Mouse (Mus musculus) heart, adult 11 months (tissue): ENCODE results near the gene Nmrk1.

Source experiments
- DNase-seq: peaks from one replicate; pipeline ENCODE4 v3.0.0; 2022

The Nmrk1 gene

DNA sequence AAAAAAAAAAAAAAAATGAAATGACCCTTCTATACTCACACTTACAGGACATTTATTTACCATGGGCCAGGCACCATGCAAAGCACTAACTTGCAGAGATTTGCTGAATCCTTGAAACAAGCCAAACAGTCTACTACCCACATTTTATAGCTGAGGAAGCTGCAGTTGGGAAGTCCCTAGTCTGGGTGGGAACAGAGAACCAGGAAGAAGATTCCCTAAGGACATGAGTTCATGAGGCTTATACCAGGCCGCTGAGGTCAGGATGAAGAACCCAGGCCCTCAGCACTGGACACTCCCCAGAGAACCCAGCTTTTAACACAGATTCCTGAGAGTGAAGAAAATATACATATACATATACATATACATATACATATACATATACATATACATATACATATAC is 14.2 kb upstream of the Nmrk1 start:
- peak; percentile 92 for DNase-seq

DNA sequence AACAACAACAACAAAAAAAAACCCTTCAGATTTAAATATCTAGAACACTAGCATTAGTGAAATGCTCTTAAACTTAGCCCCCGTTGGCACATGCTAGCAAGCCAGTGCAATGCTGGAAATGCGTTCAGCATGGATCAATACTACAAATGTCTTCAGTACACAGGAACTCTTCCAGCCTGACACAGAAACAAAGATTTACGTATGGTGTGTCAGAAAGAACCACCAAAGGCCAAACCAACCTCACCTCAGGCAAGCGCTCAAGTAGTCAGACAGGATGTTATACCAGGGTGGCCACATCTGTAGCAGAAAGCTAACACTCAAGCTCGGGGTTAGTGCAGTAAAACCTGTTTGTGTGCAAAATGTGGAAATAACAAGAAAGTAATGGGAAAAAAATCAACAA is 12.7 kb upstream of the Nmrk1 start:
- DNase-seq, result no peak

DNA sequence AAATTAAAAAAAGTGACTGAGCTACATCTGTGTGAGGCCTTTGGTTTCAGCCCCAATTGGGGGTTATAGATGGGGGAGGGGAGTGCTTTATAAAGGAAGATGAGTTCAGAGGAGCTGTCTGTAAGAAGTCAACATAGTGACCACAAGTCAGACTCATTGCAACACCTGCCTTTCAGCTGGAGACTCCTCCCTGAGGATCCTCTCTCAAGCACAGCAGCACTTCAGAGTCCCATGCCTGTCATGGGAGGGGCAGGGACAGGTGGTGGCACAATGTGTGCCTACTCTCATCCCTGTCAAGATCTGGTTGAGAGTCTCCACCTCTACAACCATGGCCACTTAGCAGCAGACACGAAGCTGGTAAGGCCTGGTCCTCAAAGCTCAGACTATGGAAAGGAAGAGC is 12.1 kb upstream of the Nmrk1 start:
- DNase-seq, result no peak

- no peak for DNase-seq
Observed at GRCm38 (mm10) chr19:18623894-18624293, 7.9 kb upstream of the Nmrk1 start.

- no peak for DNase-seq
Observed at GRCm38 (mm10) chr19:18629589-18629988, 2.2 kb upstream of the Nmrk1 start.

- DNase-seq, result peak; percentile 93
Observed at GRCm38 (mm10) chr19:18630221-18631119, 1.3 kb upstream of the Nmrk1 start.

DNA sequence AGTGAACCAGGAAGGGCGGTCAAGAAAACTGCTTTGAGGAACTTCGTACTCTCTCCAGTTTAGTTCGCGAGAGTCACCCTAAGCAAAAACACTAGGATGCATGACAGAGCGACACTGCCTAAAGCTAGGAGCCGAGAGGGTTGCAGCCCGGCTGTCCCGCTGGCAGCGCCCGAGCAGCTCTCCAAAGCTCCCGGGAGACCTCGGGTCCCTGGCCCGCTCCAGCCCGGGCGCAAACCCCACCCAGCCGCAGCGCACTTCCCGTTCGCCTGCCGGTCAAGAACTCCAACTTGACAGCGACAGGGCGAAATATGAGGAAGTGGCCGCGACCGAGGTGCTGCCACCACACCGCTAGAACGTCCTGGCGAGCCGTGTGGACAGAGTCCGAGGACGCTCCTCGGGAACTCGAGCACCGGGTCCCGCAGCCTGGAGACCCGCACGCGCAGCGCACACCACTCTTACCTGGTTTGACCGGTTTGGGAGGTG is 548 bp upstream of the Nmrk1 start:
- peak; percentile 98 for DNase-seq

- no peak for DNase-seq
Observed at GRCm38 (mm10) chr19:18632231-18633185, 758 bp downstream of the Nmrk1 start.

- DNase-seq, result peak; percentile 66
Observed at GRCm38 (mm10) chr19:18637954-18638353, 6.2 kb downstream of the Nmrk1 start.

DNA sequence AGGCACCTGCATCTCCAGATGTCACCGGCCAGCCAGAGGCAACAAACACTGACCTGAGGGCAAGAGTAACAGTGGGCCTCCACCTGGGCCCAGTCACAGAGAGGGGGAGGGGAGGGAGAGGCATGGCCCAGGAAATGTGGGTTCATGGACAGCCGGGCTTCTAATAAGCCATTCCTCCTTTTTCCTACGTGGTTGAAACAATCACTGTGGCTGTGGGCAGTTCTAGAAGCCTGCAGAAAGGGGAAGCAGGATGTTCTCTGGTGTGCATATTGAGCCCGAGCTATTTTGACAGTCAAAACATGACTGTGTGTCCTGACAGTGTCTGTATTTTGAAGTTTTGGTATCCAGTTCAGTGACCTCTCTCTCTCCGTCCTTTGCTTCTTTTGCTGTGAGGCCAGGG is 7.2 kb downstream of the Nmrk1 start:
- DNase-seq, result peak; percentile 89

- no peak for DNase-seq
Observed at GRCm38 (mm10) chr19:18639552-18639951, 7.8 kb downstream of the Nmrk1 start.

- DNase-seq, result peak; percentile 83
Observed at GRCm38 (mm10) chr19:18641001-18641400, 9.3 kb downstream of the Nmrk1 start.

DNA sequence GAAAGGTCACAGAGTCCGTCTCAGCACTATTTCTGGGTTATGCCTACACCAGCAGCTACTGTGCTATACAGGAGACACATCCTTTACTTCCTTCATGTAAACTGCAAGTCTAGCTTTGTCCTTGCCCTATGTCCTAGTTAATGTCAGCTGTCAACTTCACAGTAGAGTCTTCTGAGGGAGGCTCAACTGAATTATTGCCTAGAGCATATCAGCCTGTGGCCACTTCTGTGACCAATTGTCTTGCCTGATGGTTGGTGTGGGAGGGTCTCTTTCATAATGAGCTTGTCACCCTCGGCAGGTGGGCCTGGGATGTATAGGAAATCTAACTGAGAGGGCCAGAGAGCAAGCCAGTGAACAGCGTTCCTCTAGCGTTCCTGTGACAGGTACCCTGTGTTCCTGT is 11.7 kb downstream of the Nmrk1 start:
- DNase-seq, result peak; percentile 77

DNA sequence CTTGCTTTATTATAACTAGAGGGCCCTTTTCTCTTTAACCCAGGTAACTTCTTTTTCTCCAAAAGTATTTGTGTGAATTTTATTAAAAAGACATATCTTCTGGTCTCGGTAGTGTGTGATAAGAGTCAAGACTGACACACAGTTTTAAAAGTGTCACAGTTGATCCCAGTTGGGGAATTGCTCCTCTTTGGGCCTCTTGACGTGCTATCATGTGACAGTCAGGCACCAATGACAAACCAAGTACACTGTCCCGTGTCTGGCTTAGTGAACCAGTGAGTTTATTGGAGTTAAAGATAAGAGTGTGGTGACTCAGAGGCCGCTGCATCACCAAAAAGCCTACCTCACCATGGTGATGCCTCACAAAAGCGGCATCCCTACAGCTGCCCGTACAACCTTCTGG is 12.3 kb downstream of the Nmrk1 start:
- peak; percentile 15 for DNase-seq

DNA sequence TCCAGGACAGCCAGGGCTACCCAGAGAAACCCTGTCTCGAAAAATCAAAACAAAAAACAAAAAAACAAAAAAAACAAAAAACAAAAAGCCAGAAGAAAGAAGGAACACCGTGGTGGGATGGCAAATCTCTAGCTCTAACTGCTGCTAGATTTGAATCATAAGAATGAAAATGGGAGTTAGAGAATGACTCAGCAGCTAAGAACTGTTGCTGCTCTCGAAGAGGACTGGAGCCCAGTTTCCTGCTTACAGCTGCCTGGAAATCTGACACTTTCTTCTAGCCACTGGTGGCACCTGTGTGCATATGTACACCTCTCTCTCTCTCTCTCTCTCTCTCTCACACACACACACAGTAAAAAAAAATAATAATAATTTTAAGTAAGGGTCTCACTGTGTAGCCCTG is 14.6 kb downstream of the Nmrk1 start:
- peak; percentile 70 for DNase-seq

- DNase-seq, result peak; percentile 80
Observed at GRCm38 (mm10) chr19:18646853-18647420, 15.2 kb downstream of the Nmrk1 start.

DNA sequence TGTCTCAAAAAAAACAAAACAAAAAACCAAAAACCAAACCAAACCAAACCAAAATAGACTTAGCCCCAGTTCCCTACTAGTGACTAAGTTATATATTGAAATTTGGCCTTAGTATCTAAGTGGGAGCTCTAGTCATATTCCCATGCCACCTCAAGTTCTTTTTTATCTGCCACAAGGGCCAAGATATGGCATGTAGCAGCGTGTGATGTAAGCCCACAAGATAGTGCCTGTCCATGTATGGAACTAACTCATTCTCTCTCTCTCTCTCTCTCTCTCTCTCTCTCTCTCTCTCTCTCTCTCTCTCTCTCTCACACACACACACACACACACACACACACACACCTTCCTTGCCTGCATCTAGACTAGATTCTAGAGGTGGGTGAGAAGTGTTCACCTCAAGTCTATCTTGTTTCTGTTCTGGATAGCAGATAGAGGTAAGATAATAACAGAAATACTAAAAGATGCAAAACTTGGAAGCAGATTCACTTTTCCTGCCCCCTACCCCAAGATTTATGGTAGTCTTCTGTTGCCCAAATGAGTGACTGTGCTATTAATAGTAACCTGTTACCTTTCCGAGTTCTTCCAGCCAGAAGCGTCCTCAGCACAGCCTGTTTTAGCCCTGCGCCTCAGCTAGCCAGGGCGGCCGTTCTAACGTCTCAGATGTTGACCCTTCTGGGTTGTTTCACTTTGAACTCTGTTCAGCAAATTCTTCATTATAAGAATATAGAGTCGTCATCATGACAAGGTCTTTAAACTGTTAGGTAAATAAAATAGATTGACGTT is 16.2 kb downstream of the Nmrk1 start:
- DNase-seq, result peak; percentile 92

DNA sequence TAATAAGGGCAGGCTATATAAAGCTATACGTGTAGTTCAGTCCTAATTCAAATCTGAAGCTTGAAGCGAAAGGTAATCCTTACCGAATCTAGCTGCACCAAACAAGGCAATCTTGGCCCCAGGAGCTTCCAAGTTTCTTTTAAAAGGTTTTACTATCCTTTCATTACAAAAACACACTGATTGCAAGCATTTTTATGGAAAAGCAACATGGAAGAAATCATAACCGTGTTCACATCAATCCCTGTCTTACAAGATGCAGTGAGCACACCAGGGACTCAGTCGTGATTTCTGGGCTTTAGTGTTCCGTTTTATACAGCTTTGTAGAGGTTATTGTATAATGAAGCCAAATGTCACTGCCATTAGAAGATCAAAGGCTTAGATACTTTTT is 16.8 kb downstream of the Nmrk1 start:
- DNase-seq, result peak; percentile 3

GRCm38 (mm10) chr19:18649955-18650354 is 18.2 kb downstream of the Nmrk1 start:
- peak; percentile 1 for DNase-seq

DNA sequence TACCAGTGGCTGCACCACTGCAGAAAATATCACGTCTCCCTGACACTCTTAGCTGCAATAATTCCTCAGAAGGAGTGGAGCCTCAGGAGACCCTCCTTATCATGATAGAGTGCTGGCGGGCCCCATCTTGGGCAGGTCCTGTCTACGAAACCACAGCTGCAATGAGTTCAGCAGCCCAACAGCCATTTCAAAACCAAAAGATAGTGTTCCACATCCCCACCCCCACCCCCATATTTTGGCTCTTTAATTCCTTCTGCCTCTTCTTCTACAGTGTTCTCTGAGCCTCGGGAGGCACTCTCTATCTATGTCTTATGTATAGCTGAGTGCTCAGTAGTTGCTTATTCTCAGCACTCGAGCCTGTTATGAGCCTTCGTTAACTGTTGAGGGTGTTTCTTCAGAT is 18.7 kb downstream of the Nmrk1 start:
- peak; percentile 82 for DNase-seq

- peak; percentile 80 for DNase-seq
Observed at GRCm38 (mm10) chr19:18652592-18652991, 20.8 kb downstream of the Nmrk1 start.

GRCm38 (mm10) chr19:18653058-18653457 is 21.3 kb downstream of the Nmrk1 start:
- peak; percentile 65 for DNase-seq
